Mouse (Mus musculus) right cerebral cortex, postnatal 14 days (tissue): ENCODE data around the gene Camk2d.

Experiments used
- DNase-seq: peaks from one replicate; pipeline ENCODE4 v3.0.0; 2022

Camk2d gene

DNA sequence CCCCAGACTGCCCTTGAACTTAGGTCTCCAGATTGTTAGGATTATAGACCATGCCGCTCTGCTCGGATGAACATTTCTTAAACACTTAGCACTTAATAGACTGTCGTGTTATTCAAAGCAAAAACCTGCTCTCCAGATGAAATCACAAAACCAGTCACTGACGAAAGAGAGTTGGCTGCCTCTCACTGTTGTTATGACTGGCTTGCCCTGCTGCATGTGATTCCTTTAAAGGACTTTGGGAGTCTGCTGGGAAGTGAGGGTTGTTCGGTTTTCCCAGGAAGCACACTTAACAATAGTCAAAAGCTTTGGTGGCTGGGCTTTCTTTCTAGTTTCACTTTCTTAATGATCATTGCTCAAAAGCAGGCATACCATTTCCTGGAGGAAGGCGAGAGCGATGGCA, 97.2 kb downstream of the Camk2d start:
- no peak for DNase-seq

- DNase-seq, result peak; percentile 26
Measured at GRCm38 (mm10) chr3:126695456-126696293, 99.6 kb downstream of the Camk2d start.

DNA sequence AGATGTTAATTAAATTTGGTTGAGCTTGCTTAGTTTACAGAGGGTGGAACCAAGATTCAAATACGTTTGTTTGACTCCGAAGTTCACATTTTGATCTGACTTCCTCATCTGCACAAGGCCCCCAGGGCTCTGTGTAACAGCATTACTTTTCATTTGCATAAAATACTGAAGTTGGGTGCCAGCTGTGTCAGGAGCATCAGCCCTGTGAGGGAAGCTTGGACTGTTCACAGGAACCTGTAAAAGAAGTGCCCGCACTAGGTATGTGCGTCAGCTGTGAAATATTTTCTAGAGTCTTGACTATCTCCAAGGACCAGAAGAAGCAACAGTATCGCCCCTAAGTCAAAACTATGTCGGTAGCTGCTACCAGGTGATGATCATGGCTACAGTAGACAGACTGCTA, 100.5 kb downstream of the Camk2d start:
- no peak for DNase-seq

DNA sequence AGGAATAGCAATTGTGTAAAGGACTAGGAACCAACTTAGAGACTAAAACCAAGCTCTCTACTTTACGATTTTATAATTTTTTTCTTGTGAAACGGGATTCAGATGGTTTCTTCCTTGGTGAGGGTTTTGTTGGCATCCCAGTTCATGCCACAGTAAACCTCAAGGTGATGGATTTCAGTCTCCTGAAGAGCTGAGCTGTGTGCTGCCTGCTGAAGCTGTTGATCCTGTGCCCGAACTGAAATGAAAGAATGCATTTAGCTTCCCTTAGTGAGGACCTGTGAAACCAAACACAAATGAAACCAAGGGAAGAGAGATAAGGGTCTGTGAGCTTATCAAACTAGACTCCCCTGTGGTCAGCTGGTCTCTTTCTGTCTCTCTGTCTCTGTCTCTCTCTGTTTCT, 103.6 kb downstream of the Camk2d start:
- DNase-seq, result no peak

DNA sequence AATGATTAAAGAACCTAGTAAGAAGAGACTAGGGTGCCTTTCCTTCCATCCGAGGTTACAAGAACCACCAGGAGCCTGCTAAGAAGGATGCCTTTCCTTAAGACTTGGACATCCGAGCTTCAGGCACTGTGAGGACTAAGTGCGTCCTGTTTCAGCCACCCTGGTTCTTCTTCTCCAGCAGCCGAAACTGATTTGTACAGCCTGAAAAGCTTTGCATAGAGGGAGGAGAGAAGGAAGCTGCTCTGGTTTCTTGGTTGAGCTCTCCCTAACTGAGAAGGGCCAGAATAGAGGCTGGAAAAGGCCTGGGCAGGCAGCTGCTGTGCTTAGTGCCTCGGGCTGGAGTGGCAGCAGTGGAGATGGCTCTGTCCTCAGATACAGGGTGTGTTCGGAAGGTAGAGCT, 105.0 kb downstream of the Camk2d start:
- DNase-seq, result no peak

- DNase-seq, result no peak
Measured at GRCm38 (mm10) chr3:126701586-126701985, 105.5 kb downstream of the Camk2d start.

DNA sequence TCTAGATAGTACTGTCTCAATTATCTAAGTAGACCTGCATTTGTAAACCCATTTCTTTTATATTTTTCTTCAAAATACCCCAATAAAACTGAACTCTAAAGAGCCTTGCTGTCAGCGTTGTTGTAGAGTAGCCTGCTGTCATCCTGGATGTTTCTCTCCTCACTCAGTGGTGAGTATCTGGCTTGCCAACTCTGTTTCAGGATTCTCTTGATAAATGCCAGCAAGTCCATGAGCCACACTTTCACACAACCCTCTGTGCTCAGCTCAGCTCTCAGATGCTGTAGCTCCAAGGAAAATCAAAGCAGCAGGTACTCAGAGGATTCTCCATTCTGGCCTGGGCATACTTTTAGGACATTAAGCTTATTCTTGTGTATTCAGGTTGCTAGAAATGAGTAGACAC, 109.4 kb downstream of the Camk2d start:
- no peak for DNase-seq

DNA sequence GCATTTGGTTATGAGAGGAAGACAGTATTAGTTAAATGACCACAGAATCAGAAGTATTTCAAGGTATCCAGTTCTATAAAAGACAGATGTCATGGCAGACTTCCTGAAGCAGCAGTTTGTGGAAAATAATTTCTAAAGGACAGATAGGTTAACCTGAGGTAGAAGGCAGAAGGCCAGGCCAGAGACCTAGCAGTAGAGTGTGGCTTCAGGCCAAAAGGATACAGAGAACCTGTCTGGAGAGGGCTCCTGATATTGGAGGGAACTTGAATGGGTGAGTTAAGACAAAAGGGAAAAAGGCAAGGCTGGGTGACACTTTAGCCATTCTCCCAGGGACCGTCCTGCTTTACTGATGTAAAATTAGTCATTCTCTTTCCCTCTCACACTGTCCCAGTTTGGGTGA, 118.2 kb downstream of the Camk2d start:
- DNase-seq, result no peak

- DNase-seq, result no peak
Measured at GRCm38 (mm10) chr3:126723021-126723449, 126.9 kb downstream of the Camk2d start.

DNA sequence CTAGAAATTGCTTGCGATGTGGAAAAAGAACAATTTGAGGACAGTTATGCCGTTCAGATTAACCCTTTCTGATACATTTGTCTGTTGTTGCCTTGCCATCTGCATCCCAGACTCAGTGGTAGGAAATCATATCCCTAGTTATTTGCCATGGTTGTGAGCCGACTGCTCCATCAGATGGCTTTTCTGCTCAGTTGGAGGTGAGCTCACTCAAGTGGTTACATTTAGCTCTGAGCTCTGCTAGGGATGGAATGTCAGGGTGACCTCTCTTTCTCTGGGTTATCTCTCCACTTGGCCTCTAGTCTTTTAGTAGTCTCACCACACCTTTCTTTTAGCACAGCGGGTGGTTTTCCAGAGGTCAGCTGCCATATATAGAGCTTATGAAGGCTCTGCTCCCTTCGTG, 127.4 kb downstream of the Camk2d start:
- no peak for DNase-seq

GRCm38 (mm10) chr3:126725647-126726046, 129.5 kb downstream of the Camk2d start:
- no peak for DNase-seq

- DNase-seq, result no peak
Measured at GRCm38 (mm10) chr3:126727387-126727786, 131.3 kb downstream of the Camk2d start.

GRCm38 (mm10) chr3:126730411-126730810, 134.3 kb downstream of the Camk2d start:
- no peak for DNase-seq

DNA sequence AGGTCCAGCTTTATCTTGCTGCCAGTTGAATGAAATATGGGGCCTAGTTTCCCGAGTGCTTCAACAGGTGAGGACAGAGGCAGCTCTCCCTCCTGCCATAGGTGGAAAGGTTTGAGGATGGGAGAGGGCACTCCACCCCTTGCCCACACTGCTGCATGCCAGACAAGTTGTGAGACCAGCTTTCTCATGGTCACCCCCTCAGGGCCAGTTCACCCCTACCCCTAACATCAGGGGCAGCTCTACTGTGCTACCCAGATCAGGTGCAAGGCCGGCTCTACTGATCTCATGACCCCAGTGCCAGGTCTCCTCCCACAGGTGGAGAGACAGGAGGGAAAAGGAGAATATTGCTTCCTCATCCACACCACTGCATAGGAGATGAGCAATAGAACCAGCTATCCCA, 136.2 kb downstream of the Camk2d start:
- DNase-seq, result no peak

DNA sequence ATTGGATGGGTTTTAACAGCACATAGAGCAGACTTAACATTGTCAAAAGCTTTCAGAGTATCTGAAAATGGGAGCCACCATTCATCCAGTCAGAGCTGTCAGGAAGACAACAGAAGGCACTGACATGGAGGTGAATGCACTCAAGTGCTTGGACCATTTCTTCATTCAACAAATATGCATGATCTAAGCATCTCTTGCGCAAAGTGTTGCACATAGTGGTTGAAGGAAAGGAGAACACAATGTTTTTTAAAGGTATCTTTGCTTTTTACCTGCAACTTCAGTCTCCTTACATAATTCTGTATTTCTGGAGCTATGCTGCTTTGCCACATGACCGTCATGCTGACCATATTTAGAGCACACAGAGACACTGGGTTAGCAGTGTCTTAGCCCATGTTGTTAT, 138.4 kb downstream of the Camk2d start:
- DNase-seq, result no peak

DNA sequence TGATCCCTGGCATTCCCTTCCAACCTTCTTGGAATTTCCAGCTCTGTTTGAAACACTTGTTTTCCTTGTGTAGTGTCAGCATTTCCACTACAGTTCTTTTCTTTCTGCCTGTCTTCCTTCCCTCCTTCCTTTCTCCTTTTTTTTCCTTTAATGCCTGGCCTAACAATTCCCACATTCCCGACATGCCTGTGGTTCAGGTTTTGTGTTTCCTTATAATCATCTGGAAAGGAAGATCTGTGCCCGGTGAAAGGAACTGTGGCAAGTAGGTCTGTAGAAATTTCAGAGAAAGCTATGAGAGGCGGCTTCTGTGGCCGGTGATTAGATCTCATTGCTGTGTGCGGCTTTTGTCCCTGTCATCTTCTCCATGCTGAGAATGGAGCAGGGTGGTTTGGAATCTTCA, 139.1 kb downstream of the Camk2d start:
- DNase-seq, result no peak

DNA sequence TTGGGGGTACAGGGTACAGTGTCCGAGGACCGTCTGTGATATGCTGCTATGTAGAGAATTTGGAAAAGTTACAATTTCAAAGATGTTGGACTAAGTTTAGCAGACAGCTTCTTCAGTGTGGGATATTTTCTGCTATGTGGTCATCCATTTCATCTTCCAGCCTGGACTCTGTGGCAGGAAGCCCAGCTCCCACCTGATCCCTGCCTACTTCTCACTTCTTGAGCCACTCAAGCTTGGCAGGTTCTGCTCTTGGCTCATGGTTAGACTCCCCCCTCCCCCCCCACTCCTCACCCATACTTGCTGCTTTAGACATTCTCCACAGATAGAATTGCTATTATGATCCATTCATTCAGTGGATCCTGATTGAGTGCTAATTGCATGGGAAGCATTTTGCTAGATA, 141.0 kb downstream of the Camk2d start:
- no peak for DNase-seq

DNA sequence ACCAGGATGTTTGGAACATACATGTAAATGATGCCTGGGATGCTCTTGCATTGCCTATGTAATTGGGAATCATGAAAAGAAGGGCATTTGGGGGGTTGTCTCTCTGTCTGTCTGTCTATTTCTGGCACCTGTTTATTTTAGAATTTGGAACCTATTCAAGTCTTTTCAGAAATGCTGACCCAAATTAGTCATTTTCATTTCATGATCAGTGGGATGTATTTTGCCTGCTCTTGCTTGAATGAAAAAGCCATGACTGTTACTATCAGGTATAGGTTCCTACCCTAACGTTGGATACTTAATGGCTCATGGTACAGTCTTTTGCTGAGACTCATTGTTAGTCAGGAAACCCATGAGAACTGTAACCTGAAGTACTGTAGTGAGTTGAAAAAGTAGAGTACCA, 144.0 kb downstream of the Camk2d start:
- no peak for DNase-seq

- no peak for DNase-seq
Measured at GRCm38 (mm10) chr3:126744432-126745133, 148.5 kb downstream of the Camk2d start.

- DNase-seq, result no peak
Measured at GRCm38 (mm10) chr3:126746148-126746803, 150.2 kb downstream of the Camk2d start.

GRCm38 (mm10) chr3:126747628-126748027, 151.5 kb downstream of the Camk2d start:
- DNase-seq, result no peak

GRCm38 (mm10) chr3:126751377-126752098, 155.4 kb downstream of the Camk2d start:
- no peak for DNase-seq

- no peak for DNase-seq
Measured at GRCm38 (mm10) chr3:126752978-126753377, 156.9 kb downstream of the Camk2d start.
